Mouse (Mus musculus) liver, embryonic 13.5 days (tissue): ENCODE measurements at regions not wholly inside any gene's neighbourhood (a gene's known extent, or its start where the extent isn't known, plus 50 kb on each side); places are given as distances from the start of the nearest gene placed in this dataset.

Source experiments
- ATAC-seq: fragments of 200-750 bp; cut with Nextera tagmentation; 2 replicates; pipeline ENCODE4 v1.8.0; 2017; ENCODE audit warnings: low read depth, mild to moderate bottlenecking, moderate number of reproducible peaks, moderate library complexity
- DNase-seq: peaks from one replicate; pipeline ENCODE4 v3.0.0; 2022
- H3K27ac ChIP-seq: fragments of 300-500 bp; sonication (generic); 2 replicates; pipeline ENCODE4 v1.5.1; 2015; ENCODE audit warnings: moderate library complexity, mild to moderate bottlenecking, inconsistent platforms
- H3K27me3 ChIP-seq: fragments of 300-500 bp; sonication (generic); 2 replicates; pipeline ENCODE4 v1.6.1; 2015; ENCODE audit warnings: mild to moderate bottlenecking, inconsistent platforms
- H3K36me3 ChIP-seq: fragments of 300-500 bp; sonication (generic); 2 replicates; pipeline ENCODE4 v1.6.1; 2015; ENCODE audit warnings: mild to moderate bottlenecking, inconsistent platforms
- H3K4me1 ChIP-seq: fragments of 300-500 bp; sonication (generic); replicated peaks from 2 replicates; pipeline ENCODE4 v1.6.1; 2015; ENCODE audit warnings: inconsistent platforms
- H3K4me2 ChIP-seq: fragments of 300-500 bp; sonication (generic); 2 replicates; pipeline ENCODE4 v1.6.1; 2015; ENCODE audit warnings: inconsistent platforms, mild to moderate bottlenecking, moderate library complexity
- H3K4me3 ChIP-seq: fragments of 300-500 bp; sonication (generic); replicated peaks from 2 replicates; pipeline ENCODE4 v1.5.1; 2015; ENCODE audit warnings: mild to moderate bottlenecking, inconsistent platforms
- H3K9ac ChIP-seq: fragments of 300-500 bp; sonication (generic); 2 replicates; pipeline ENCODE4 v1.6.1; 2015; ENCODE audit warnings: mild to moderate bottlenecking, inconsistent platforms
- H3K9me3 ChIP-seq: fragments of 300-500 bp; sonication (generic); replicated peaks from 2 replicates; pipeline ENCODE4 v1.6.1; 2016; ENCODE audit warnings: inconsistent platforms
- WGBS: fragments of 180-500 bp; shearing (Covaris S2); methylation state at CpG from one replicate; pipeline ENCODE4 v1.1.7; 2015; ENCODE audit not compliant: insufficient replicate concordance; 5-methylcytosine and 5-hydroxymethylcytosine counted together

GRCm38 (mm10) chr13:28740158-28740670 lies 213.3 kb downstream of the Sox4 start:
- Histone ChIP-seq H3K36me3 (no peaks in the 10 kb centered on the region), H3K27me3 (no peaks in the 10 kb centered on the region), H3K4me2 (no peak overlapping the region), H3K27ac (no peak overlapping the region), H3K9me3 (no peaks in the 10 kb centered on the region), H3K9ac (no peak overlapping the region), H3K4me1 (no peaks in the 10 kb centered on the region), H3K4me3 (no peak overlapping the region)
- no peak for DNase-seq
- no peak for ATAC-seq
- WGBS = 25% methylated on average over 7 of the region's 7 CpGs

GRCm38 (mm10) chr13:28738160-28739100 lies 215.1 kb downstream of the Sox4 start:
- DNase-seq (no peak), ATAC-seq (no peak)
- no peaks in the 10 kb centered on the region for H3K4me1 ChIP-seq
- H3K36me3 ChIP-seq = no peaks in the 10 kb centered on the region
- H3K4me3 ChIP-seq = no peak overlapping the region
- no peak overlapping the region for H3K9ac ChIP-seq
- no peaks in the 10 kb centered on the region for H3K9me3 ChIP-seq
- H3K27me3 ChIP-seq = no peaks in the 10 kb centered on the region
- WGBS = 48% methylated on average over 8 of the region's 8 CpGs
- H3K27ac ChIP-seq = no peak overlapping the region
- no peak overlapping the region for H3K4me2 ChIP-seq

- no peaks in the 10 kb centered on the region for H3K36me3 ChIP-seq
- no peak overlapping the region for H3K9ac ChIP-seq
- no peak overlapping the region for H3K4me2 ChIP-seq
- DNase-seq (no peak), ATAC-seq (no peak)
- H3K27me3 ChIP-seq = no peaks in the 10 kb centered on the region
- H3K4me3 ChIP-seq = no peak overlapping the region
- 60% methylated on average over 1 of the region's 1 CpGs for WGBS
- H3K4me1 ChIP-seq = no peaks in the 10 kb centered on the region
- no peaks in the 10 kb centered on the region for H3K9me3 ChIP-seq
- no peak overlapping the region for H3K27ac ChIP-seq
Observed at GRCm38 (mm10) chr13:28732475-28732874, 221.0 kb downstream of the Sox4 start.

GRCm38 (mm10) chr13:28732036-28732435 lies 221.5 kb downstream of the Sox4 start:
- Histone ChIP-seq H3K27ac (no peak overlapping the region), H3K4me2 (no peak overlapping the region), H3K36me3 (no peaks in the 10 kb centered on the region), H3K4me1 (no peaks in the 10 kb centered on the region), H3K27me3 (no peaks in the 10 kb centered on the region), H3K4me3 (no peak overlapping the region), H3K9me3 (no peaks in the 10 kb centered on the region), H3K9ac (no peak overlapping the region)
- ATAC-seq = no peak
- no peak for DNase-seq
- 73% methylated on average over 3 of the region's 3 CpGs for WGBS

- no peak overlapping the region for H3K27ac ChIP-seq
- 84% methylated on average over 8 of the region's 8 CpGs for WGBS
- no peaks in the 10 kb centered on the region for H3K27me3 ChIP-seq
Observed at GRCm38 (mm10) chr13:28730059-28730580, 223.4 kb downstream of the Sox4 start.

GRCm38 (mm10) chr13:28728768-28729167 lies 224.7 kb downstream of the Sox4 start:
- WGBS = 35% methylated on average over 5 of the region's 5 CpGs
- H3K9me3 ChIP-seq = no peaks in the 10 kb centered on the region
- H3K36me3 ChIP-seq = no peaks in the 10 kb centered on the region
- H3K27me3 ChIP-seq = no peaks in the 10 kb centered on the region
- H3K4me1 ChIP-seq = no peaks in the 10 kb centered on the region
- no peak overlapping the region for H3K4me3 ChIP-seq
- no peak for DNase-seq
- H3K27ac ChIP-seq = no peak overlapping the region
- H3K9ac ChIP-seq = no peak overlapping the region
- 0 out of 2 replicates have a peak, but pooled peaks have one; percentile 10 for ATAC-seq
- no peak overlapping the region for H3K4me2 ChIP-seq

More at GRCm38 (mm10) chr13:28730059-28730580, 223.4 kb downstream of the Sox4 start:
- DNase-seq (no peak), ATAC-seq (no peak)
- H3K36me3 ChIP-seq = no peaks in the 10 kb centered on the region
- no peaks in the 10 kb centered on the region for H3K9me3 ChIP-seq
- H3K4me3 ChIP-seq = no peak overlapping the region
- H3K4me2 ChIP-seq = no peak overlapping the region
- H3K9ac ChIP-seq = no peak overlapping the region
- no peaks in the 10 kb centered on the region for H3K4me1 ChIP-seq

- no peaks in the 10 kb centered on the region for H3K27me3 ChIP-seq
- whole genome bisulfite sequencing = 41% methylated on average over 3 of the region's 3 CpGs
- no peaks in the 10 kb centered on the region for H3K36me3 ChIP-seq
- H3K4me3 ChIP-seq = no peak overlapping the region
- DNase-seq (no peak), ATAC-seq (no peak)
- no peaks in the 10 kb centered on the region; the same call in 1 of the 2 replicates for H3K4me1 ChIP-seq
- no peak overlapping the region for H3K27ac ChIP-seq
- no peak overlapping the region for H3K4me2 ChIP-seq
- H3K9me3 ChIP-seq = no peaks in the 10 kb centered on the region
- H3K9ac ChIP-seq = no peak overlapping the region
Observed at GRCm38 (mm10) chr13:28724300-28724699, 229.2 kb downstream of the Sox4 start.

- Histone ChIP-seq H3K9ac (no peak overlapping the region), H3K27ac (no peak overlapping the region), H3K4me3 (no peak overlapping the region), H3K9me3 (no peaks in the 10 kb centered on the region), H3K4me2 (no peak overlapping the region), H3K36me3 (no peaks in the 10 kb centered on the region), H3K4me1 (no peaks in the 10 kb centered on the region; the same call in 1 of the 2 replicates), H3K27me3 (no peaks in the 10 kb centered on the region)
- 58% methylated on average over 2 of the region's 2 CpGs for WGBS
- ATAC-seq = no peak
- no peak for DNase-seq
Observed at GRCm38 (mm10) chr13:28722074-28722473, 231.4 kb downstream of the Sox4 start.

- no peaks in the 10 kb centered on the region for H3K27me3 ChIP-seq
- no peak overlapping the region for H3K27ac ChIP-seq
- H3K4me1 ChIP-seq = no peaks in the 10 kb centered on the region; the same call in 1 of the 2 replicates
- no peak overlapping the region for H3K4me3 ChIP-seq
- ATAC-seq (no peak), DNase-seq (no peak)
- no peaks in the 10 kb centered on the region for H3K36me3 ChIP-seq
- WGBS = 74% methylated on average over 11 of the region's 11 CpGs
- H3K9me3 ChIP-seq = no peaks in the 10 kb centered on the region
- H3K9ac ChIP-seq = no peak overlapping the region
- no peak overlapping the region for H3K4me2 ChIP-seq
Observed at GRCm38 (mm10) chr13:28721548-28721981, 231.9 kb downstream of the Sox4 start.

GRCm38 (mm10) chr13:28720639-28721239 lies 232.8 kb downstream of the Sox4 start:
- Histone ChIP-seq H3K9ac (no peak overlapping the region), H3K9me3 (no peaks in the 10 kb centered on the region), H3K27me3 (no peaks in the 10 kb centered on the region), H3K36me3 (no peaks in the 10 kb centered on the region), H3K4me2 (no peak overlapping the region), H3K4me3 (no peak overlapping the region), H3K27ac (no peak overlapping the region), H3K4me1 (no peaks in the 10 kb centered on the region; the same call in 1 of the 2 replicates)
- DNase-seq = no peak
- no peak for ATAC-seq
- 28% methylated on average over 11 of the region's 11 CpGs for WGBS

- ATAC-seq (no peak), DNase-seq (no peak)
- H3K36me3 ChIP-seq = no peaks in the 10 kb centered on the region
- H3K4me3 ChIP-seq = no peak overlapping the region
- no peak overlapping the region for H3K27ac ChIP-seq
- H3K9me3 ChIP-seq = no peaks in the 10 kb centered on the region
- H3K4me2 ChIP-seq = no peak overlapping the region
- H3K27me3 ChIP-seq = no peaks in the 10 kb centered on the region
- H3K9ac ChIP-seq = no peak overlapping the region
- no peaks in the 10 kb centered on the region; the same call in 1 of the 2 replicates for H3K4me1 ChIP-seq
- 55% methylated on average over 11 of the region's 11 CpGs for WGBS
Observed at GRCm38 (mm10) chr13:28720169-28720568, 233.3 kb downstream of the Sox4 start.
